ENCODE assay signal across 9 mouse cellular contexts in genomic region chrX:101427774-101428173, GRCm38 (mm10). TPM values are rescaled to one million over a fixed set of nuclear protein-coding genes. Genes with fewer than 3 reads are reported as not detected.
DNase-seq lines count a peak whose midpoint lies in the region; ATAC-seq and TF ChIP-seq lines count a peak whose summit lies in the region.
"Had no signal": no experiment of that assay in that cellular context is flagged by ENCODE, and none has a peak within 500 bp of the region (broad histone marks: within the 10 kb centered on the region; RNA-seq: fewer than 3 reads in every experiment).

No protein-coding gene starts in this region.

- no peaks in the 10 kb centered on the region for H3K27me3 ChIP-seq in hindbrain, embryonic 11.5 days (ENCODE audit: control insufficient read depth, insufficient read depth, low read length)
- H3K27me3 ChIP-seq in hindbrain, embryonic 16.5 days (replicated peaks; ENCODE audit: control insufficient read depth, insufficient read depth, low read length): no peaks in the 10 kb centered on the region
- no peaks in the 10 kb centered on the region for H3K27me3 ChIP-seq in MEL (ENCODE audit: control insufficient read depth in 1 of 2, insufficient read depth in 2 of 2, low read length in 2 of 2)
- no peaks in the 10 kb centered on the region for H3K27me3 ChIP-seq in liver, embryonic 15.5 days
- peaks cover 43% of the 10 kb centered on the region for H3K27me3 ChIP-seq in limb, embryonic 10.5 days (ENCODE audit: low read depth, poor library complexity, severe bottlenecking)
- H3K27me3 ChIP-seq: embryonic facial prominence, embryonic 12.5 days had no signal

- TF ChIP-seq CTCF in MEL (IDR thresholded peaks at IDR 0.05 in 2 of 3, conservative IDR thresholded peaks at IDR 0.05 in 1 of 3; ENCODE audit: control insufficient read depth in 1 of 3, insufficient read depth in 1 of 3, low read depth in 2 of 3, low read length in 3 of 3, poor library complexity in 1 of 3, severe bottlenecking in 1 of 3): peak; percentile 52 to 54 (median 52); a peak in 5 of 6 replicates

- peaks cover 27% of the 10 kb centered on the region for H3K79me2 ChIP-seq in MEL (ENCODE audit: control insufficient read depth, insufficient read depth, low read length, poor library complexity)

- no peaks in the 10 kb centered on the region for H3K9me3 ChIP-seq in hindbrain, embryonic 11.5 days (ENCODE audit: control insufficient read depth, low read length)
- H3K9me3 ChIP-seq in hindbrain, embryonic 16.5 days (ENCODE audit: control insufficient read depth, low read length): no peaks in the 10 kb centered on the region
- no peaks in the 10 kb centered on the region for H3K9me3 ChIP-seq in MEL (replicated peaks; ENCODE audit: insufficient read depth, low read length)
- no peaks in the 10 kb centered on the region for H3K9me3 ChIP-seq in liver, embryonic 15.5 days (replicated peaks)
- no peaks in the 10 kb centered on the region for H3K9me3 ChIP-seq in limb, embryonic 10.5 days (replicated peaks)
- H3K9me3 ChIP-seq: embryonic facial prominence, embryonic 12.5 days had no signal

- no peaks in the 10 kb centered on the region for H3K4me1 ChIP-seq in hindbrain, embryonic 11.5 days (replicated peaks; ENCODE audit: control insufficient read depth, insufficient read depth, low read length)
- no peaks in the 10 kb centered on the region; the same call in 1 of the 2 replicates for H3K4me1 ChIP-seq in hindbrain, embryonic 16.5 days (ENCODE audit: control insufficient read depth, insufficient read depth, low read depth, low read length)
- peaks cover 0 to 10% of the 10 kb centered on the region in 2 experiments; a peak in 1 of 4 replicates for H3K4me1 ChIP-seq in MEL (ENCODE audit: control insufficient read depth in 1 of 2, insufficient read depth in 2 of 2, low read length in 2 of 2)
- H3K4me1 ChIP-seq in liver, embryonic 15.5 days (replicated peaks): peaks cover 6% of the 10 kb centered on the region
- H3K4me1 ChIP-seq in limb, embryonic 10.5 days: no peaks in the 10 kb centered on the region
- H3K4me1 ChIP-seq: embryonic facial prominence, embryonic 12.5 days had no signal

- ATAC-seq in hindbrain, embryonic 11.5 days (ENCODE audit: low FRiP score): no peak
- no peak for ATAC-seq in hindbrain, embryonic 16.5 days
- no peak for ATAC-seq in liver, embryonic 15.5 days (ENCODE audit: insufficient read depth)

- WGBS in hindbrain, embryonic 11.5 days: 4% methylated on average over 1 of the region's 1 CpGs
- 5% methylated on average over 1 of the region's 1 CpGs for WGBS in hindbrain, embryonic 16.5 days
- WGBS in liver, embryonic 15.5 days (ENCODE audit: insufficient replicate concordance): 0% methylated on average over 1 of the region's 1 CpGs
- 21% methylated on average over 1 of the region's 1 CpGs for WGBS in limb, embryonic 10.5 days

- TF ChIP-seq EP300 in MEL (IDR thresholded peaks at IDR 0.05; ENCODE audit: low read depth in 1 of 2, low read length in 2 of 2): no peak

- H3K36me3 ChIP-seq in hindbrain, embryonic 11.5 days (ENCODE audit: control insufficient read depth, insufficient read depth, low read length): no peaks in the 10 kb centered on the region
- H3K36me3 ChIP-seq in hindbrain, embryonic 16.5 days (ENCODE audit: control insufficient read depth, insufficient read depth, low read length): no peaks in the 10 kb centered on the region
- peaks cover 3 to 23% of the 10 kb centered on the region in 2 experiments for H3K36me3 ChIP-seq in MEL (ENCODE audit: control insufficient read depth in 1 of 2, insufficient read depth in 2 of 2, low read length in 2 of 2)
- H3K36me3 ChIP-seq in liver, embryonic 15.5 days (replicated peaks): peaks cover 13% of the 10 kb centered on the region
- peaks cover 20% of the 10 kb centered on the region for H3K36me3 ChIP-seq in limb, embryonic 10.5 days

- DNase-seq in hindbrain, embryonic 11.5 days (ENCODE audit: low spot score): peak; percentile 25
- peak; percentile 45 for DNase-seq in CD4-positive helper T cell, adult 2 months (ENCODE audit: low read depth, low spot score)
- peak; percentile 80 for DNase-seq in MEL (ENCODE audit: low read depth, low spot score)
- DNase-seq in urinary bladder, postnatal 36 days (ENCODE audit: low spot score in 2 of 2): no peak
- DNase-seq in ovary, postnatal 10 days (ENCODE audit: low spot score): no peak
- DNase-seq in limb, embryonic 10.5 days (ENCODE audit: low spot score): no peak

- TF ChIP-seq RAD21 in MEL (IDR thresholded peaks at IDR 0.05; ENCODE audit: low read depth, low read length): peak; percentile 29

- no peak overlapping the region for H3K27ac ChIP-seq in hindbrain, embryonic 11.5 days (ENCODE audit: low read depth, low read length)
- H3K27ac ChIP-seq in hindbrain, embryonic 16.5 days (ENCODE audit: low read depth, low read length): no peak overlapping the region
- peak overlapping the region; percentile 45; the same call in 1 of the 2 replicates for H3K27ac ChIP-seq in MEL (ENCODE audit: control insufficient read depth, low read depth, low read length)
- no peak overlapping the region for H3K27ac ChIP-seq in liver, embryonic 15.5 days (replicated peaks)
- no peak overlapping the region for H3K27ac ChIP-seq in limb, embryonic 10.5 days

- no peak for TF ChIP-seq POLR2A in MEL (IDR thresholded peaks at IDR 0.05; ENCODE audit: control insufficient read depth in 1 of 2, insufficient read depth in 1 of 2, low read depth in 1 of 2, low read length in 2 of 2, poor library complexity in 1 of 2)

- H3K9ac ChIP-seq in hindbrain, embryonic 11.5 days (ENCODE audit: low read depth, low read length): no peak overlapping the region
- H3K9ac ChIP-seq in hindbrain, embryonic 16.5 days (ENCODE audit: low read depth, low read length): no peak overlapping the region
- peak overlapping the region; percentile 50 for H3K9ac ChIP-seq in MEL (ENCODE audit: control insufficient read depth, low read depth, low read length, poor library complexity, severe bottlenecking)
- no peak overlapping the region for H3K9ac ChIP-seq in liver, embryonic 15.5 days
- H3K9ac ChIP-seq: embryonic facial prominence, embryonic 12.5 days had no signal

- H3K4me3 ChIP-seq in hindbrain, embryonic 11.5 days (ENCODE audit: low read depth, low read length): no peak overlapping the region
- H3K4me3 ChIP-seq in hindbrain, embryonic 16.5 days (ENCODE audit: low read length): no peak overlapping the region
- H3K4me3 ChIP-seq in MEL (ENCODE audit: control insufficient read depth in 1 of 2, insufficient read depth in 1 of 2, low read depth in 2 of 2, low read length in 2 of 2): peak overlapping the region in 1 of 2 experiments; percentile 55; a peak in 2 of 4 replicates
- H3K4me3 ChIP-seq in liver, embryonic 15.5 days (replicated peaks): no peak overlapping the region
- no peak overlapping the region for H3K4me3 ChIP-seq in limb, embryonic 10.5 days
- H3K4me3 ChIP-seq: embryonic facial prominence, embryonic 12.5 days had no signal

- H3K4me2 ChIP-seq in hindbrain, embryonic 11.5 days (replicated peaks; ENCODE audit: low read depth, low read length): no peak overlapping the region
- H3K4me2 ChIP-seq in hindbrain, embryonic 16.5 days (ENCODE audit: low read length): no peak overlapping the region
- H3K4me2 ChIP-seq in liver, embryonic 15.5 days: peak overlapping the region; percentile 76; the same call in 1 of the 2 replicates

TF ChIP-seq in MEL, 35 proteins besides CTCF, POLR2A, EP300 and RAD21 (continues in another document):
- TF ChIP-seq SMC3 (IDR thresholded peaks at IDR 0.05; ENCODE audit: low read depth, low read length) (peak; percentile 25; the same call in 1 of the 2 replicates), MXI1 (IDR thresholded peaks at IDR 0.05; ENCODE audit: low read depth, low read length) (no peak), POLR2AphosphoS5 (IDR thresholded peaks at IDR 0.05; ENCODE audit: borderline replicate concordance, low read depth, low read length) (no peak)

RNA-seq across cellular contexts. Expression of gene Nono, which starts 1.3 kb away (rescaled TPM):
- polyA plus RNA-seq in hindbrain, embryonic 11.5 days (2014; fragmentation: Nextera tagmentation; extraction: Ambion mirVana): 550 and 663 TPM in 2 replicates
- 256 and 286 TPM in 2 replicates for polyA plus RNA-seq in hindbrain, embryonic 16.5 days (2015; fragmentation: Nextera tagmentation; extraction: Ambion mirVana)
- total RNA-seq in MEL (2012; rRNA removed): 287 and 304 TPM in 2 replicates
- polyA plus RNA-seq in MEL (2012; ENCODE audit: insufficient read depth in 1 of 2, insufficient read length in 2 of 2, low read depth in 1 of 2, low replicate concordance in 2 of 2, missing spikeins in 1 of 2): 100 to 1,000 TPM in 1 of 2 experiments, not detected in 1; 442 TPM
- 107 TPM in 2 replicates for polyA plus RNA-seq in liver, embryonic 15.5 days (2015; fragmentation: Nextera tagmentation; extraction: Ambion mirVana)
- polyA plus RNA-seq in limb, embryonic 10.5 days (2016; fragmentation: Nextera tagmentation; extraction: Ambion mirVana): 627 and 644 TPM in 2 replicates

RNA-seq across cellular contexts. Expression of gene Zmym3, which starts 7.1 kb away (rescaled TPM):
- 20.1 and 24.2 TPM in 2 replicates for polyA plus RNA-seq in hindbrain, embryonic 11.5 days (2014; fragmentation: Nextera tagmentation; extraction: Ambion mirVana)
- 90.6 and 91.5 TPM in 2 replicates for polyA plus RNA-seq in hindbrain, embryonic 16.5 days (2015; fragmentation: Nextera tagmentation; extraction: Ambion mirVana)
- 20.7 and 26.7 TPM in 2 replicates for total RNA-seq in MEL (2012; rRNA removed)
- polyA plus RNA-seq in MEL (2012; ENCODE audit: insufficient read depth in 1 of 2, insufficient read length in 2 of 2, low read depth in 1 of 2, low replicate concordance in 2 of 2, missing spikeins in 1 of 2): 10 to 100 TPM in 1 of 2 experiments, not detected in 1; 42.9 TPM
- 5.9 and 8.3 TPM in 2 replicates for polyA plus RNA-seq in liver, embryonic 15.5 days (2015; fragmentation: Nextera tagmentation; extraction: Ambion mirVana)
- polyA plus RNA-seq in limb, embryonic 10.5 days (2016; fragmentation: Nextera tagmentation; extraction: Ambion mirVana): 23.0 and 30.8 TPM in 2 replicates

RNA-seq across cellular contexts. Expression of gene Itgb1bp2, which starts 21.1 kb away (rescaled TPM):
- 2.8 and 3.9 TPM in 2 replicates for polyA plus RNA-seq in hindbrain, embryonic 11.5 days (2014; fragmentation: Nextera tagmentation; extraction: Ambion mirVana)
- 0.78 and 7.2 TPM in 2 replicates for polyA plus RNA-seq in hindbrain, embryonic 16.5 days (2015; fragmentation: Nextera tagmentation; extraction: Ambion mirVana)
- 0.49 and 0.62 TPM in 2 replicates for total RNA-seq in MEL (2012; rRNA removed)
- polyA plus RNA-seq in MEL (2012; ENCODE audit: insufficient read depth in 1 of 2, insufficient read length in 2 of 2, low read depth in 1 of 2, low replicate concordance in 2 of 2, missing spikeins in 1 of 2): under 1 TPM in 1 of 2 experiments, not detected in 1; 0.77 TPM
- polyA plus RNA-seq in liver, embryonic 15.5 days (2015; fragmentation: Nextera tagmentation; extraction: Ambion mirVana): 3.8 and 5.6 TPM in 2 replicates
- polyA plus RNA-seq in limb, embryonic 10.5 days (2016; fragmentation: Nextera tagmentation; extraction: Ambion mirVana): 2.2 and 2.9 TPM in 2 replicates

RNA-seq across cellular contexts. Expression of gene Gjb1, which starts 51.6 kb away (rescaled TPM):
- 0.29 and 0.62 TPM in 2 replicates for polyA plus RNA-seq in hindbrain, embryonic 11.5 days (2014; fragmentation: Nextera tagmentation; extraction: Ambion mirVana)
- 1.3 and 2.2 TPM in 2 replicates for polyA plus RNA-seq in hindbrain, embryonic 16.5 days (2015; fragmentation: Nextera tagmentation; extraction: Ambion mirVana)
- total RNA-seq in MEL (2012; rRNA removed): not detected in 2 replicates
- not detected for polyA plus RNA-seq in MEL (2012; ENCODE audit: insufficient read depth in 1 of 2, insufficient read length in 2 of 2, low read depth in 1 of 2, low replicate concordance in 2 of 2, missing spikeins in 1 of 2)
- polyA plus RNA-seq in liver, embryonic 15.5 days (2015; fragmentation: Nextera tagmentation; extraction: Ambion mirVana): 111 and 148 TPM in 2 replicates
- not detected in 2 replicates for polyA plus RNA-seq in limb, embryonic 10.5 days (2016; fragmentation: Nextera tagmentation; extraction: Ambion mirVana)
- polyA plus RNA-seq: embryonic facial prominence, embryonic 12.5 days had no signal

Comparison
In these comparisons a context has a peak if more than half of its experiments do, and no peak if none do; other contexts are left out.
1. DNase-seq: peak in hindbrain, embryonic 11.5 days (single experiment), CD4-positive helper T cell, adult 2 months (single experiment) and MEL (single experiment); none in urinary bladder, postnatal 36 days (0 of 2), ovary, postnatal 10 days (single experiment) and limb, embryonic 10.5 days (single experiment).